24 mouse cellular contexts compared by ENCODE assay signal in genomic region chr8:125065596-125065995, GRCm38 (mm10). TPM values are rescaled to one million over a fixed set of nuclear protein-coding genes. Genes with fewer than 3 reads are reported as not detected.
DNase-seq lines count a peak whose midpoint lies in the region; ATAC-seq lines count a peak whose summit lies in the region.
"Had no signal": no experiment of that assay in that cellular context is flagged by ENCODE, and none has a peak within 500 bp of the region (broad histone marks: within the 10 kb centered on the region; RNA-seq: fewer than 3 reads in every experiment).

No protein-coding gene starts in this region.

- DNase-seq in heart, adult 11 months = peak; percentile 77
- peak; percentile 35 for DNase-seq in adrenal gland, adult 8-10 months
- peak; percentile 54 for DNase-seq in adrenal gland, postnatal 10 days
- DNase-seq in adrenal gland, postnatal 36 days = peak; percentile 54 to 58
- DNase-seq in forebrain, embryonic 14.5 days (ENCODE audit: low spot score) = no peak
- DNase-seq: cerebellum, adult 11 months; cerebellum, adult 2 months; cerebellum, adult 9-11 months; cerebellum, postnatal 25 days; gastrocnemius, postnatal 10 days; gastrocnemius, postnatal 36 days; heart, postnatal 10 days; heart, postnatal 36 days; kidney, adult 2 months had no signal

- WGBS in heart, embryonic 11.5 days (ENCODE audit: insufficient replicate concordance) = 48% methylated on average over 6 of the region's 6 CpGs
- 91% methylated on average over 6 of the region's 6 CpGs for WGBS in forebrain, embryonic 14.5 days

- H3K27ac ChIP-seq in heart, embryonic 11.5 days (ENCODE audit: low read depth, low read length) = no peak overlapping the region
- no peak overlapping the region for H3K27ac ChIP-seq in forebrain, embryonic 14.5 days (ENCODE audit: low read depth, low read length)
- H3K27ac ChIP-seq: embryonic facial prominence, embryonic 12.5 days; embryonic facial prominence, embryonic 15.5 days; hindbrain, embryonic 10.5 days had no signal

- H3K9me3 ChIP-seq in heart, embryonic 11.5 days (replicated peaks; ENCODE audit: control insufficient read depth, low read length) = no peaks in the 10 kb centered on the region
- no peaks in the 10 kb centered on the region for H3K9me3 ChIP-seq in forebrain, embryonic 14.5 days (replicated peaks; ENCODE audit: control insufficient read depth, low read length)
- H3K9me3 ChIP-seq: embryonic facial prominence, embryonic 12.5 days; embryonic facial prominence, embryonic 15.5 days; forebrain, embryonic 15.5 days; heart, embryonic 12.5 days; heart, embryonic 15.5 days; hindbrain, embryonic 10.5 days; hindbrain, embryonic 13.5 days had no signal

- peaks cover 14% of the 10 kb centered on the region for H3K4me1 ChIP-seq in heart, embryonic 11.5 days (ENCODE audit: control insufficient read depth, insufficient read depth, low read length)
- H3K4me1 ChIP-seq in forebrain, embryonic 14.5 days (ENCODE audit: control insufficient read depth, insufficient read depth, low read length) = no peaks in the 10 kb centered on the region

- no peaks in the 10 kb centered on the region for H3K27me3 ChIP-seq in heart, embryonic 11.5 days (ENCODE audit: control insufficient read depth, insufficient read depth, low read length)
- no peaks in the 10 kb centered on the region for H3K27me3 ChIP-seq in forebrain, embryonic 14.5 days (replicated peaks; ENCODE audit: control insufficient read depth, insufficient read depth, low read length)
- H3K27me3 ChIP-seq: embryonic facial prominence, embryonic 12.5 days; embryonic facial prominence, embryonic 15.5 days; forebrain, embryonic 15.5 days; heart, embryonic 12.5 days; heart, embryonic 15.5 days had no signal

- no peak overlapping the region for H3K4me3 ChIP-seq in heart, embryonic 11.5 days (ENCODE audit: low read depth, low read length)
- no peak overlapping the region for H3K4me3 ChIP-seq in forebrain, embryonic 14.5 days (ENCODE audit: low read depth, low read length)
- H3K4me3 ChIP-seq: embryonic facial prominence, embryonic 12.5 days; embryonic facial prominence, embryonic 15.5 days; forebrain, embryonic 15.5 days; heart, embryonic 12.5 days; heart, embryonic 15.5 days; hindbrain, embryonic 10.5 days; hindbrain, embryonic 13.5 days had no signal

- no peak overlapping the region for H3K9ac ChIP-seq in heart, embryonic 11.5 days (ENCODE audit: low read depth, low read length)
- no peak overlapping the region for H3K9ac ChIP-seq in forebrain, embryonic 14.5 days (ENCODE audit: low read length)
- H3K9ac ChIP-seq: embryonic facial prominence, embryonic 12.5 days; embryonic facial prominence, embryonic 15.5 days; forebrain, embryonic 15.5 days; heart, embryonic 12.5 days; heart, embryonic 15.5 days; hindbrain, embryonic 13.5 days had no signal

- H3K4me2 ChIP-seq in heart, embryonic 11.5 days = no peak overlapping the region
- no peak overlapping the region for H3K4me2 ChIP-seq in forebrain, embryonic 14.5 days (ENCODE audit: low read length)
- H3K4me2 ChIP-seq: embryonic facial prominence, embryonic 12.5 days; embryonic facial prominence, embryonic 15.5 days; forebrain, embryonic 15.5 days; heart, embryonic 12.5 days; heart, embryonic 15.5 days; hindbrain, embryonic 13.5 days had no signal

- H3K36me3 ChIP-seq in heart, embryonic 11.5 days (ENCODE audit: control insufficient read depth, insufficient read depth, low read length) = no peaks in the 10 kb centered on the region
- H3K36me3 ChIP-seq in forebrain, embryonic 14.5 days (ENCODE audit: control insufficient read depth, insufficient read depth, low read length) = no peaks in the 10 kb centered on the region
- H3K36me3 ChIP-seq: embryonic facial prominence, embryonic 12.5 days; embryonic facial prominence, embryonic 15.5 days; forebrain, embryonic 15.5 days; heart, embryonic 12.5 days; heart, embryonic 15.5 days; hindbrain, embryonic 10.5 days; hindbrain, embryonic 13.5 days had no signal

- ATAC-seq in heart, embryonic 11.5 days (replicated peaks; ENCODE audit: insufficient number of reproducible peaks, low FRiP score, low TSS enrichment) = no peak
- no peak for ATAC-seq in forebrain, embryonic 14.5 days
- ATAC-seq: CD4-positive, CD25-positive, alpha-beta regulatory T cell, adult 4 months; forebrain, embryonic 15.5 days; intestine, postnatal 0 days had no signal

RNA-seq across cellular contexts. Expression of gene Disc1, which starts 11.6 kb away (rescaled TPM):
- 1.8 and 2.1 TPM in 2 replicates for polyA plus RNA-seq in heart, embryonic 11.5 days (2014; fragmentation: Nextera tagmentation; extraction: Ambion mirVana)
- 1 to 10 TPM; 1.2 to 4.2 (median 2.2) TPM for total RNA-seq in adrenal gland, adult 8-10 months (2022)
- 1 to 10 TPM; 3.6 TPM for total RNA-seq in adrenal gland, postnatal 10 days (2021)
- total RNA-seq in adrenal gland, postnatal 36 days (2021) = 1 to 10 TPM; 1.2 to 1.8 TPM
- polyA plus RNA-seq in forebrain, embryonic 14.5 days (2014; fragmentation: Nextera tagmentation; extraction: Ambion mirVana) = 0.30 and 0.62 TPM in 2 replicates

RNA-seq across cellular contexts. Expression of gene Tsnax, which starts 52.8 kb away (rescaled TPM):
- polyA plus RNA-seq in heart, embryonic 11.5 days (2014; fragmentation: Nextera tagmentation; extraction: Ambion mirVana) = 90.9 and 101 TPM in 2 replicates
- total RNA-seq in adrenal gland, adult 8-10 months (2022) = 10 to 100 TPM; 87.8 to 97.5 (median 95.5) TPM
- 10 to 100 TPM; 71.1 to 80.4 TPM for total RNA-seq in adrenal gland, postnatal 10 days (2021)
- 10 to 100 TPM; 80.0 to 90.7 TPM for total RNA-seq in adrenal gland, postnatal 36 days (2021)
- polyA plus RNA-seq in forebrain, embryonic 14.5 days (2014; fragmentation: Nextera tagmentation; extraction: Ambion mirVana) = 171 and 186 TPM in 2 replicates
